Mouse (Mus musculus): Measurements from ENCODE around the gene Haus4.

The Haus4 gene

GRCm38 (mm10) chr14:54553975-54554769 is at the start of gene Haus4:
Haus4 (minus strand) TSS chr14:54554616.
- DNase-seq (ENCODE audit: low read depth, low spot score) = peak; percentile 90

GRCm38 (mm10) chr14:54603686-54604085 is 49.3 kb upstream of the Haus4 start:
- DNase-seq (ENCODE audit: low read depth, low spot score) = no peak

- DNase-seq (ENCODE audit: low read depth, low spot score) = peak; percentile 94
These were observed 48.7 kb upstream of the Haus4 start for GRCm38 (mm10) chr14:54603038-54603654.

GRCm38 (mm10) chr14:54602613-54603012 is 48.2 kb upstream of the Haus4 start:
- no peak for DNase-seq (ENCODE audit: low read depth, low spot score)

- no peak for DNase-seq (ENCODE audit: low read depth, low spot score)
These were observed 47.2 kb upstream of the Haus4 start for GRCm38 (mm10) chr14:54601601-54602000.

- no peak for DNase-seq (ENCODE audit: low read depth, low spot score)
These were observed 42.7 kb upstream of the Haus4 start for GRCm38 (mm10) chr14:54597084-54597483.

GRCm38 (mm10) chr14:54594631-54595414 is 40.4 kb upstream of the Haus4 start:
- DNase-seq (ENCODE audit: low read depth, low spot score) = no peak

DNA sequence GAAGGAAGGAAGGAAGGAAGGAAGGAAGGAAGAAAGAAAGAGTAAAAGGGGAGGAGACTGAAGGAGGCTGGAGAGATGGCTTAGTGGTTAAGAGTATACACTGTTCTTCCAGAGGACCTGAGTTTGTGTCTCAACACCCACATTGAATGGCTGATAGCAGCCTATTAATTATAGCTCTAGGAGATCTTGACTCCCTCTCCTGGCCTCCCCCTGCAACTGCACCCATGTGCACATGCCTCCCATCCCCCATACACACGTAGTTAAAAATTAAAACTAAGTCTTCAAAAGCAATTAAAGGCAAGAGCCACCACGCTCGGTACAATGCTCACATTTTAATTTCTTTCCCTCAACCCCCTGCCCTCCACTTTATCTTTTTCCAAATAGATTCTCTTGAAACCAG is 39.6 kb upstream of the Haus4 start:
- no peak for DNase-seq (ENCODE audit: low read depth, low spot score)

GRCm38 (mm10) chr14:54592319-54592934 is 38.0 kb upstream of the Haus4 start:
- DNase-seq (ENCODE audit: low read depth, low spot score) = no peak

DNA sequence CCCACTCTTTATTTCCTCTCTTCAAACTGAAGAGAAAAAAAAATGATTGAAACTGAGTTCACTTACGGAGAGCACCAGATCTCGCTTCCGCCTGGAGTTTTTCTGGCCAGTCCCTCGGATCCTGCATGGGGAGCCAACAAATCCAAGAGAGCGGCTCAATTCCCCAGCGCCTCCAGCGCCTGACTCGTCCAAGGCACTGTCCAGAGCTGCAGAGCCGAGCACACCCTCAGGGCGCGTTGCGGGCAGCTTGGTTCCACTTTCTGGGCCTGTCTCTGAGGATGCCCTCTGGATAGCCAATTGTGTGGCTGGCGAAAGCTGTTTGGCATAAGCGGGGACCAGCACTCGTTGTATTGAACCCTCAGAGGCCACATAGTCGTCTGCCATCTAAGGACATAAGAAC is 36.6 kb upstream of the Haus4 start:
- DNase-seq (ENCODE audit: low read depth, low spot score) = no peak

GRCm38 (mm10) chr14:54583681-54584338 is 29.4 kb upstream of the Haus4 start:
- DNase-seq (ENCODE audit: low read depth, low spot score) = peak; percentile 58

GRCm38 (mm10) chr14:54582536-54582935 is 28.1 kb upstream of the Haus4 start:
- no peak for DNase-seq (ENCODE audit: low read depth, low spot score)

DNA sequence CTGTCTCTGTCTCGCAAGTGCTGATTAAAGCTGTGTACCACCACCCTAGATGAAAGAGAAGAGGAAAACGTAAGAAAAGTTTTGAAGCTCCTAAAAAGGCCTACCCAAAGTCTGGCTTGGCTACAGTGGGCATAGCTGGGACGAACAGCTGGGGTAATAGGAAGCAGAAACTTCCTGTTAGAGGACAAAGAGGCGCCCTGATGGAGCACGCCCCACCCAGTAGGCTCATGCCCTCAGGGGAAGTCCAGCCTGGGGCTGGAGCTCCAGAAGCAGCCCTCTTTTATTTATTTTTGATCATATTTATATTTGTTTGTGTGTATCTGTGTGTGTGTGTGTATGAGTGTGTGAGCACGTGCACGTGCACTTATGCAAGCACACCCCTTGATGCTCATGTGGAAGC is 25.2 kb upstream of the Haus4 start:
- DNase-seq (ENCODE audit: low read depth, low spot score) = no peak

GRCm38 (mm10) chr14:54578063-54578462 is 23.6 kb upstream of the Haus4 start:
- DNase-seq (ENCODE audit: low read depth, low spot score) = no peak

GRCm38 (mm10) chr14:54577089-54577982 is 22.9 kb upstream of the Haus4 start, which contains the start of gene Ajuba:
Ajuba (minus strand) TSS chr14:54577558.
- no peak for DNase-seq (ENCODE audit: low read depth, low spot score)

GRCm38 (mm10) chr14:54576241-54577088 is 22.0 kb upstream of the Haus4 start:
- no peak for DNase-seq (ENCODE audit: low read depth, low spot score)

DNA sequence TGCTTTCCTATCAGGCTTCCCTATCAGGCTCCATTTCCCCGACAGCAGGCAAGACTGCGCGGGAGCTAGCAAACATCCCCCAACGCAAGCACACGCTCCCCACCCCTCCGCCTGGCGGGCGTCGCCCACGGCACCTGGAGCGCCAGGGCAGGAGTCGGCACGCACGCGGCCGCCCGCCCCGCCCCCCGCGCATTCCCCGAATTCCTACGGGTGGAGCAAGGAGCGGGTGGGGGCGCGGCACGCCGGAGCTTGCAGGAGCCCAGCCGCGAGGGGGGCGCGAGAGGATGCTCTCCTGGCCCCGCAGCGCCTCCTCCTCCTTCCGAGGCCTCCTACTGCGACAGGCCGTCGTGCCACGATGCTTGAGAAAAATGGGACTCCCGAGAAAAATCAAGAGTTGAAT is 21.2 kb upstream of the Haus4 start:
- DNase-seq (ENCODE audit: low read depth, low spot score) = no peak

DNA sequence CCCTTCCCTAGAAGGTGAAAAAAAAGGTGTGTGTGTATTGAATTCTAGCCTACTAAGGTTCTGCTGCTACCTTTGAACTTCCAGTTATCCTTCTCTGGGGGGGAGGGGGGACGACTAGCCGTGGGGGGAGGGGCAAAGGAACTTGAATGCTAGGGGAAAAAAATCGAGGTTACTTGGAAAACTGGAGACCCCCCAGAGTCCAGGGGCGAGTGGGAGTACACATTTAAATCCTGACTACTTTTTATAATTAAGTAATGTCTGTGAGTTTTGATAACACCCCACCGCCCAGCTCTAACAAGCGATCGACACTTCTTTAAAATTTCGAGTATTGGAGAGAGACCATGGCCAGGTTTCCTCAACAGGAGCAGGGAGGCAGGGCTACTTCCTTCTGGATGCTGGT is 20.6 kb upstream of the Haus4 start:
- no peak for DNase-seq (ENCODE audit: low read depth, low spot score)

GRCm38 (mm10) chr14:54574253-54574652 is 19.8 kb upstream of the Haus4 start:
- no peak for DNase-seq (ENCODE audit: low read depth, low spot score)
